27 mouse cellular contexts compared by ENCODE assay signal in the genomic region with DNA sequence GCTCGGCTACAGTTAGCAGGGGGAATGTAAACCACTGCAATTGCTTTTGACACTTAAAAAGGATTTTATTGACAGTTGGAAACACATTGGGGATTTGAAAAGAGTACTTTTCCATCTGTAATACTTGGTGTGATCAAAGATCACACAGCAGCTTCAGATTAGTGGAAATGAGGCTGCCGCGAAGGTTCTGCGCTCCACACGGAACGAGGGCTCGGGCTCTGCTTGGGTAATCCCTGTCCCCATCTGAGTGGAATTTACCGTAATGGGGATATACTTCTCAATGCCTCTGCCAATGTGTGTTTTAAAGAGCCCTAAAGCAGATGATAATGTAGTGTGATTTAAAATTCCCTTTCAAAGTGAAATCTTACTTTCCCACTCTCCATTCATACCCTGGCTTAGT.
DNase-seq lines count a peak whose midpoint lies in the region; ATAC-seq lines count a peak whose summit lies in the region.
"Had no signal": no experiment of that assay in that cellular context is flagged by ENCODE, and none has a peak within 500 bp of the region (broad histone marks: within the 10 kb centered on the region; RNA-seq: fewer than 3 reads in every experiment).

No protein-coding gene starts in this region.

- H3K4me1 ChIP-seq in midbrain, embryonic 14.5 days (ENCODE audit: control insufficient read depth, insufficient read depth, low read length): 0 out of 2 replicates have a peak, but pooled peaks cover 4% of the 10 kb centered on the region
- no peaks in the 10 kb centered on the region for H3K4me1 ChIP-seq in midbrain, embryonic 11.5 days (ENCODE audit: control insufficient read depth, insufficient read depth, low read length)
- no peaks in the 10 kb centered on the region for H3K4me1 ChIP-seq in embryonic facial prominence, embryonic 14.5 days (ENCODE audit: control insufficient read depth, insufficient read depth, low read length)
- peaks cover 14% of the 10 kb centered on the region; the same call in 1 of the 2 replicates for H3K4me1 ChIP-seq in midbrain, embryonic 16.5 days (ENCODE audit: control insufficient read depth, insufficient read depth, low read length)
- peaks cover 11% of the 10 kb centered on the region for H3K4me1 ChIP-seq in hindbrain, embryonic 13.5 days (replicated peaks)
- H3K4me1 ChIP-seq: embryonic facial prominence, embryonic 15.5 days; heart, embryonic 12.5 days; heart, embryonic 15.5 days had no signal

- no peak for ATAC-seq in midbrain, embryonic 14.5 days (ENCODE audit: low FRiP score, low TSS enrichment)
- ATAC-seq in midbrain, embryonic 11.5 days (ENCODE audit: low FRiP score): no peak
- no peak for ATAC-seq in embryonic facial prominence, embryonic 14.5 days (ENCODE audit: low read depth)
- ATAC-seq in midbrain, embryonic 16.5 days: peak; percentile 59
- ATAC-seq in hindbrain, embryonic 13.5 days (ENCODE audit: low FRiP score): no peak
- ATAC-seq: activated CD4-positive, CD25-positive, alpha-beta regulatory T cell, adult 4 months; forebrain, embryonic 14.5 days; forebrain, postnatal 0 days; hindbrain, postnatal 0 days; inflammation-experienced regulatory T-cells, adult 6 months had no signal

- H3K9ac ChIP-seq in midbrain, embryonic 14.5 days (replicated peaks; ENCODE audit: low read length): no peak overlapping the region
- no peak overlapping the region for H3K9ac ChIP-seq in midbrain, embryonic 11.5 days (ENCODE audit: low read length)
- no peak overlapping the region for H3K9ac ChIP-seq in embryonic facial prominence, embryonic 14.5 days (ENCODE audit: low read depth, low read length)
- no peak overlapping the region for H3K9ac ChIP-seq in midbrain, embryonic 16.5 days (ENCODE audit: low read depth, low read length)
- no peak overlapping the region for H3K9ac ChIP-seq in hindbrain, embryonic 13.5 days
- H3K9ac ChIP-seq: embryonic facial prominence, embryonic 15.5 days; forebrain, postnatal 0 days; heart, embryonic 12.5 days; heart, embryonic 15.5 days; hindbrain, embryonic 14.5 days had no signal

- H3K9me3 ChIP-seq in midbrain, embryonic 14.5 days (ENCODE audit: control insufficient read depth, low read length): no peaks in the 10 kb centered on the region
- H3K9me3 ChIP-seq in midbrain, embryonic 11.5 days (ENCODE audit: control insufficient read depth, low read length): no peaks in the 10 kb centered on the region
- no peaks in the 10 kb centered on the region for H3K9me3 ChIP-seq in embryonic facial prominence, embryonic 14.5 days (ENCODE audit: control insufficient read depth, low read length)
- no peaks in the 10 kb centered on the region for H3K9me3 ChIP-seq in midbrain, embryonic 16.5 days (replicated peaks; ENCODE audit: control insufficient read depth, low read length, poor library complexity, severe bottlenecking)
- H3K9me3 ChIP-seq in hindbrain, embryonic 13.5 days: no peaks in the 10 kb centered on the region
- H3K9me3 ChIP-seq: embryonic facial prominence, embryonic 15.5 days; heart, embryonic 12.5 days; heart, embryonic 15.5 days; hindbrain, embryonic 10.5 days had no signal

- H3K27me3 ChIP-seq in midbrain, embryonic 14.5 days (ENCODE audit: control insufficient read depth, insufficient read depth, low read length): no peaks in the 10 kb centered on the region
- H3K27me3 ChIP-seq in midbrain, embryonic 11.5 days (ENCODE audit: control insufficient read depth, insufficient read depth, low read length): no peaks in the 10 kb centered on the region
- no peaks in the 10 kb centered on the region for H3K27me3 ChIP-seq in embryonic facial prominence, embryonic 14.5 days (replicated peaks; ENCODE audit: control insufficient read depth, insufficient read depth, low read length)
- no peaks in the 10 kb centered on the region for H3K27me3 ChIP-seq in midbrain, embryonic 16.5 days (ENCODE audit: control insufficient read depth, insufficient read depth, low read depth, low read length)
- H3K27me3 ChIP-seq in hindbrain, embryonic 13.5 days: no peaks in the 10 kb centered on the region
- H3K27me3 ChIP-seq: embryonic facial prominence, embryonic 15.5 days; heart, embryonic 15.5 days had no signal

- H3K36me3 ChIP-seq in midbrain, embryonic 14.5 days (ENCODE audit: control insufficient read depth, insufficient read depth, low read length): no peaks in the 10 kb centered on the region
- no peaks in the 10 kb centered on the region for H3K36me3 ChIP-seq in midbrain, embryonic 11.5 days (ENCODE audit: control insufficient read depth, insufficient read depth, low read length)
- no peaks in the 10 kb centered on the region for H3K36me3 ChIP-seq in embryonic facial prominence, embryonic 14.5 days (ENCODE audit: control insufficient read depth, insufficient read depth, low read length)
- H3K36me3 ChIP-seq in midbrain, embryonic 16.5 days (ENCODE audit: control insufficient read depth, insufficient read depth, low read length): no peaks in the 10 kb centered on the region
- no peaks in the 10 kb centered on the region for H3K36me3 ChIP-seq in hindbrain, embryonic 13.5 days
- H3K36me3 ChIP-seq: embryonic facial prominence, embryonic 15.5 days; heart, embryonic 12.5 days; heart, embryonic 15.5 days; hindbrain, embryonic 10.5 days had no signal

- peak; percentile 69 for DNase-seq in midbrain, embryonic 14.5 days
- DNase-seq in midbrain, embryonic 11.5 days (ENCODE audit: low spot score, missing footprints): no peak
- DNase-seq in embryonic facial prominence, embryonic 14.5 days (ENCODE audit: low spot score): peak; percentile 5
- DNase-seq in B cell, adult 2 months: no peak
- DNase-seq: adrenal gland, adult 8-10 months; adrenal gland, postnatal 36 days; cerebellum, adult 11 months; cerebellum, adult 2 months; cerebellum, adult 9-11 months; cerebellum, postnatal 25 days; forebrain, postnatal 0 days; gastrocnemius, adult 2 months; gastrocnemius, postnatal 14 days; heart, adult 18-20 months; heart, postnatal 10 days; heart, postnatal 36 days had no signal

- WGBS in midbrain, embryonic 14.5 days: 39% methylated on average over 8 of the region's 8 CpGs
- WGBS in midbrain, embryonic 11.5 days: 79% methylated on average over 8 of the region's 8 CpGs
- 48% methylated on average over 8 of the region's 8 CpGs for WGBS in embryonic facial prominence, embryonic 14.5 days
- 35% methylated on average over 8 of the region's 8 CpGs for WGBS in midbrain, embryonic 16.5 days
- WGBS in hindbrain, embryonic 13.5 days: 77% methylated on average over 8 of the region's 8 CpGs

- H3K4me2 ChIP-seq in midbrain, embryonic 14.5 days (ENCODE audit: low read length): peak overlapping the region; percentile 9; the same call in 1 of the 2 replicates
- H3K4me2 ChIP-seq in midbrain, embryonic 11.5 days: no peak overlapping the region
- H3K4me2 ChIP-seq in embryonic facial prominence, embryonic 14.5 days (ENCODE audit: low read depth, low read length): no peak overlapping the region
- H3K4me2 ChIP-seq in midbrain, embryonic 16.5 days (ENCODE audit: low read length): peak overlapping the region; percentile 34
- no peak overlapping the region for H3K4me2 ChIP-seq in hindbrain, embryonic 13.5 days
- H3K4me2 ChIP-seq: embryonic facial prominence, embryonic 15.5 days; heart, embryonic 12.5 days; heart, embryonic 15.5 days had no signal

- no peak overlapping the region for H3K4me3 ChIP-seq in midbrain, embryonic 14.5 days (replicated peaks; ENCODE audit: low read depth, low read length)
- H3K4me3 ChIP-seq in midbrain, embryonic 11.5 days (ENCODE audit: low read depth, low read length): no peak overlapping the region
- no peak overlapping the region for H3K4me3 ChIP-seq in embryonic facial prominence, embryonic 14.5 days (ENCODE audit: low read depth, low read length)
- H3K4me3 ChIP-seq in midbrain, embryonic 16.5 days (ENCODE audit: low read depth, low read length): no peak overlapping the region
- H3K4me3 ChIP-seq in hindbrain, embryonic 13.5 days: no peak overlapping the region
- H3K4me3 ChIP-seq: embryonic facial prominence, embryonic 15.5 days; gastrocnemius, adult 2 months; heart, embryonic 12.5 days; heart, embryonic 15.5 days; hindbrain, embryonic 10.5 days had no signal

- peak overlapping the region; percentile 66 for H3K27ac ChIP-seq in midbrain, embryonic 14.5 days (replicated peaks; ENCODE audit: low read depth, low read length)
- H3K27ac ChIP-seq in midbrain, embryonic 11.5 days (ENCODE audit: low read depth, low read length): no peak overlapping the region
- H3K27ac ChIP-seq in embryonic facial prominence, embryonic 14.5 days (replicated peaks; ENCODE audit: low read depth, low read length): no peak overlapping the region
- H3K27ac ChIP-seq in midbrain, embryonic 16.5 days (ENCODE audit: low read length): peak overlapping the region; percentile 57; the same call in 1 of the 2 replicates
- no peak overlapping the region for H3K27ac ChIP-seq in hindbrain, embryonic 13.5 days
- H3K27ac ChIP-seq: embryonic facial prominence, embryonic 15.5 days; gastrocnemius, adult 2 months; heart, embryonic 15.5 days; hindbrain, embryonic 10.5 days; hindbrain, embryonic 14.5 days; hindbrain, postnatal 0 days had no signal

Comparison
In these comparisons a context has a peak if more than half of its experiments do, and no peak if none do; other contexts are left out.
1. DNase-seq: peak in midbrain, embryonic 14.5 days (single experiment) and embryonic facial prominence, embryonic 14.5 days (single experiment); none in midbrain, embryonic 11.5 days (single experiment) and B cell, adult 2 months (0 of 2).
2. H3K27ac ChIP-seq: peak in midbrain, embryonic 14.5 days (single experiment) and midbrain, embryonic 16.5 days (single experiment); none in midbrain, embryonic 11.5 days (single experiment), embryonic facial prominence, embryonic 14.5 days (single experiment) and hindbrain, embryonic 13.5 days (single experiment).
3. H3K4me2 ChIP-seq: peak in midbrain, embryonic 14.5 days (single experiment) and midbrain, embryonic 16.5 days (single experiment); none in midbrain, embryonic 11.5 days (single experiment), embryonic facial prominence, embryonic 14.5 days (single experiment) and hindbrain, embryonic 13.5 days (single experiment).